Mouse (Mus musculus) spleen, adult 2 months (tissue): ENCODE measurements around the gene Rpap3.

Source experiments
- CTCF ChIP-seq: fragments of 200-500 bp; IDR thresholded peaks from 2 replicates; pipeline ENCODE4 v1.5.1; 2011; ENCODE audit warnings: mild to moderate bottlenecking, inconsistent platforms; ENCODE audit not compliant: insufficient read depth, insufficient read length, insufficient replicate concordance; ENCODE audit errors: extremely low read depth
- POLR2A ChIP-seq: fragments of 200-500 bp; IDR thresholded peaks from 2 replicates; pipeline ENCODE4 v1.6.1; 2011; ENCODE audit warnings: low read depth, low read length, inconsistent platforms

DNA sequence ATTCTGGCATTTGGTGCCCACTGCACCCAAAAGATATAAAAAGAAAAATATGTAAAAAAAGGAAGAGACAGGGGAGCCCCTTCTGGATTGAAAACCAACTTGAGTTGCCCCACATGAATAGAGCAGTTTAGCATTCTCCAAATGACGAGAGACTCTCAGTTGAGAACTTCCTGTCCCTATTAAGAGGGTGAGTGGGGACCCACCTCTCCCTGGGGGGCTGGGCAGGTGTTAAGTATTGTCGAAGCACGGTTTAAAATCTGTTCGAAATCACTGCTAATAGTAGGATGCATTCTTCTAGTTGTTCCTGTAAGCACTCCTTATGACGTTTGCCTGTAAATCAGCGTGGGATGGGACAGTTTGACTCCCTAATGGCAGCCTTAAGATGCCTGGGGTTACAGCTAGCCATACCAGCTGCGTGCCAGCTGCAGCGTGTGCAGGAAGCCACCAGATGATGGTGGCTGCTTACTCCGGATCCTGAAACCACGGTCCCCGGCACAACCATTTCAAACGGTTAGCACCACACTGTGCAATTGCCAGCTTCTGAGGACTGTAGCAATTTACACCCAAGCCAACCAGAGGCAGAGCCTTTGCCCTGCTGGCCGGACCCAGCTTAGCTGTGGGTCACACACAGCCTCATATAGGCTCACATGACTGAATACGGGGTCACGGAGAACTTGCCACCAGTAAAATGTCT, 15.5 kb upstream of the Rpap3 start:
- TF ChIP-seq CTCF, result no peak
- no peak for TF ChIP-seq POLR2A
